Comparison of ENCODE assay signal across 16 mouse cellular contexts in the genomic region with DNA sequence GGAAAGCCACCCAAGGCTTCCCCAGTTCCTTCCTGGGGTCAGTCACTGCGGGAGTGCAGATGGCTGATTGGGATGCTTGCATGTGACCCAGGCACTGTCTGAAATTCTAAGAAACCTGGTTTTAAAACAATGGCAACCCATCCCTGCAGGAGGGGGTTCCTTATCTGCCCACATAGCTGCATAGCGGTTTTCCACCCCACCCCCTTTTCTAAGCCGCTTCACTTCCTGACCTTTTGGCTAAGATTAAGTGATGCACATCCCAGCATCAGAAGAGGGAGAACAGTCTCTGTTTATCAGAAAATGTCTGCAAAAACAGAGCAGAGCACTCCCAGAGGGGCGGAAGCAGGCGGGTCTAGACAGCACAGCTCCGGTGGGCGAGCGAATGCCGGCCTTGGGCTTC. TPM values are rescaled to one million over a fixed set of nuclear protein-coding genes. Genes with fewer than 3 reads are reported as not detected.
DNase-seq lines count a peak whose midpoint lies in the region; ATAC-seq and TF ChIP-seq lines count a peak whose summit lies in the region.
"Had no signal": no experiment of that assay in that cellular context is flagged by ENCODE, and none has a peak within 500 bp of the region (broad histone marks: within the 10 kb centered on the region; RNA-seq: fewer than 3 reads in every experiment).

No protein-coding gene starts in this region.

- H3K4me2 ChIP-seq in forebrain, embryonic 14.5 days (ENCODE audit: low read length): no peak overlapping the region
- no peak overlapping the region for H3K4me2 ChIP-seq in lung, embryonic 14.5 days
- no peak overlapping the region for H3K4me2 ChIP-seq in liver, postnatal 0 days (ENCODE audit: low read depth, low read length)
- H3K4me2 ChIP-seq: embryonic facial prominence, embryonic 13.5 days; hindbrain, embryonic 12.5 days; stomach, embryonic 15.5 days had no signal

- H3K4me1 ChIP-seq in forebrain, embryonic 10.5 days: peaks cover 4% of the 10 kb centered on the region
- no peaks in the 10 kb centered on the region for H3K4me1 ChIP-seq in forebrain, embryonic 14.5 days (ENCODE audit: control insufficient read depth, insufficient read depth, low read length)
- H3K4me1 ChIP-seq in lung, embryonic 14.5 days (ENCODE audit: insufficient read depth): peaks cover 3% of the 10 kb centered on the region; the same call in 1 of the 2 replicates
- H3K4me1 ChIP-seq in liver, postnatal 0 days (ENCODE audit: insufficient read depth): 0 out of 2 replicates have a peak, but pooled peaks cover 12% of the 10 kb centered on the region
- H3K4me1 ChIP-seq: hindbrain, embryonic 12.5 days; stomach, embryonic 15.5 days had no signal

- no peak for TF ChIP-seq CTCF in lung, embryonic 14.5 days (IDR thresholded peaks at IDR 0.05; ENCODE audit: low read depth)
- TF ChIP-seq CTCF in liver, postnatal 0 days (IDR thresholded peaks at IDR 0.05; ENCODE audit: low read depth): no peak

- intact Hi-C loops in left cerebral cortex, postnatal 25 days (cut with DNase I): no loop called here

- 62% methylated on average over 9 of the region's 9 CpGs for WGBS in forebrain, embryonic 10.5 days
- WGBS in forebrain, embryonic 14.5 days: 72% methylated on average over 9 of the region's 9 CpGs
- 44% methylated on average over 9 of the region's 9 CpGs for WGBS in lung, embryonic 14.5 days
- 42% methylated on average over 9 of the region's 9 CpGs for WGBS in liver, postnatal 0 days (ENCODE audit: insufficient replicate concordance)

- no peaks in the 10 kb centered on the region for H3K27me3 ChIP-seq in forebrain, embryonic 10.5 days (ENCODE audit: poor library complexity, severe bottlenecking)
- H3K27me3 ChIP-seq in forebrain, embryonic 14.5 days (replicated peaks; ENCODE audit: control insufficient read depth, insufficient read depth, low read length): no peaks in the 10 kb centered on the region
- no peaks in the 10 kb centered on the region for H3K27me3 ChIP-seq in lung, embryonic 14.5 days (ENCODE audit: insufficient read depth, low read length)
- no peaks in the 10 kb centered on the region for H3K27me3 ChIP-seq in liver, postnatal 0 days (ENCODE audit: insufficient read depth, low read length)
- H3K27me3 ChIP-seq: embryonic facial prominence, embryonic 13.5 days; hindbrain, embryonic 12.5 days; stomach, embryonic 15.5 days had no signal

- H3K9ac ChIP-seq in forebrain, embryonic 14.5 days (ENCODE audit: low read length): no peak overlapping the region
- no peak overlapping the region for H3K9ac ChIP-seq in lung, embryonic 14.5 days
- H3K9ac ChIP-seq in liver, postnatal 0 days (replicated peaks): no peak overlapping the region
- H3K9ac ChIP-seq: embryonic facial prominence, embryonic 13.5 days; hindbrain, embryonic 12.5 days; stomach, embryonic 15.5 days had no signal

- peak; percentile 89 for TF ChIP-seq EP300 in liver, postnatal 0 days (IDR thresholded peaks at IDR 0.05; ENCODE audit: low read depth)

- DNase-seq in forebrain, embryonic 10.5 days (ENCODE audit: extremely low spot score, low spot score): no peak
- no peak for DNase-seq in forebrain, embryonic 14.5 days (ENCODE audit: low spot score)
- peak; percentile 26 for DNase-seq in lung, embryonic 14.5 days
- DNase-seq in lung, postnatal 4 days: no peak
- peak; percentile 99 for DNase-seq in R1 (ENCODE audit: low read depth, low spot score)
- DNase-seq in liver, postnatal 0 days: peak; percentile 28
- no peak for DNase-seq in left cerebral cortex, postnatal 25 days (ENCODE audit: low spot score in 2 of 2)
- DNase-seq: cerebellum, adult 18-20 months; kidney, postnatal 25 days; midbrain, embryonic 14.5 days; right cerebral cortex, postnatal 14 days had no signal

- no peak overlapping the region for H3K4me3 ChIP-seq in forebrain, embryonic 10.5 days
- H3K4me3 ChIP-seq in forebrain, embryonic 14.5 days (ENCODE audit: low read depth, low read length): no peak overlapping the region
- H3K4me3 ChIP-seq in lung, embryonic 14.5 days (ENCODE audit: low read depth, low read length): no peak overlapping the region
- no peak overlapping the region for H3K4me3 ChIP-seq in liver, postnatal 0 days (ENCODE audit: low read depth, low read length)
- H3K4me3 ChIP-seq: embryonic facial prominence, embryonic 13.5 days; hindbrain, embryonic 12.5 days; limb, embryonic 10.5 days; stomach, embryonic 15.5 days had no signal

- no peak for ATAC-seq in forebrain, embryonic 14.5 days
- ATAC-seq in lung, embryonic 14.5 days (ENCODE audit: insufficient read depth): peak; percentile 27
- peak; percentile 82 for ATAC-seq in liver, postnatal 0 days
- no peak for ATAC-seq in granulocyte monocyte progenitor cell, adult 5-6 weeks (replicated peaks; ENCODE audit: poor library complexity, severe bottlenecking)

- no peaks in the 10 kb centered on the region for H3K9me3 ChIP-seq in forebrain, embryonic 10.5 days
- no peaks in the 10 kb centered on the region for H3K9me3 ChIP-seq in forebrain, embryonic 14.5 days (replicated peaks; ENCODE audit: control insufficient read depth, low read length)
- H3K9me3 ChIP-seq in lung, embryonic 14.5 days (ENCODE audit: low read depth, low read length): no peaks in the 10 kb centered on the region
- no peaks in the 10 kb centered on the region for H3K9me3 ChIP-seq in liver, postnatal 0 days (ENCODE audit: low read length)
- H3K9me3 ChIP-seq: embryonic facial prominence, embryonic 13.5 days; hindbrain, embryonic 12.5 days; limb, embryonic 10.5 days; stomach, embryonic 15.5 days had no signal

- 0 out of 2 replicates have a peak overlapping the region, but pooled peaks have one; percentile 15 for H3K27ac ChIP-seq in forebrain, embryonic 10.5 days
- no peak overlapping the region for H3K27ac ChIP-seq in forebrain, embryonic 14.5 days (ENCODE audit: low read depth, low read length)
- H3K27ac ChIP-seq in lung, embryonic 14.5 days (ENCODE audit: low read depth): no peak overlapping the region
- no peak overlapping the region for H3K27ac ChIP-seq in liver, postnatal 0 days (ENCODE audit: low read depth)
- H3K27ac ChIP-seq: embryonic facial prominence, embryonic 13.5 days; hindbrain, embryonic 12.5 days; limb, embryonic 10.5 days; stomach, embryonic 15.5 days had no signal

- peaks cover 54% of the 10 kb centered on the region for H3K36me3 ChIP-seq in forebrain, embryonic 10.5 days (replicated peaks)
- H3K36me3 ChIP-seq in forebrain, embryonic 14.5 days (ENCODE audit: control insufficient read depth, insufficient read depth, low read length): 0 out of 2 replicates have a peak, but pooled peaks cover 11% of the 10 kb centered on the region
- 0 out of 2 replicates have a peak, but pooled peaks cover 7% of the 10 kb centered on the region for H3K36me3 ChIP-seq in lung, embryonic 14.5 days (ENCODE audit: insufficient read depth)
- H3K36me3 ChIP-seq in liver, postnatal 0 days (replicated peaks; ENCODE audit: insufficient read depth, low read length): peaks cover 73% of the 10 kb centered on the region

RNA-seq across cellular contexts. Expression of a gene that starts 38.9 kb away (rescaled TPM):
- polyA plus RNA-seq in forebrain, embryonic 10.5 days (2016; fragmentation: Nextera tagmentation; extraction: Ambion mirVana): 106 and 110 TPM in 2 replicates
- polyA plus RNA-seq in forebrain, embryonic 14.5 days (2014; fragmentation: Nextera tagmentation; extraction: Ambion mirVana): 76.2 and 80.5 TPM in 2 replicates
- polyA plus RNA-seq in lung, embryonic 14.5 days (2014; fragmentation: Nextera tagmentation; extraction: Ambion mirVana): 109 and 110 TPM in 2 replicates
- 25.5 and 28.6 TPM in 2 replicates for polyA plus RNA-seq in liver, postnatal 0 days (2015; fragmentation: Nextera tagmentation; extraction: Ambion mirVana)
- total RNA-seq in left cerebral cortex, postnatal 25 days (2021): 1 to 10 TPM; 3.7 to 4.0 TPM
- 0.70 and 2.6 TPM in 2 replicates for total RNA-seq in granulocyte monocyte progenitor cell, adult 5-6 weeks (2014; fragmentation: Nextera tagmentation)
- 2.1 TPM in 2 replicates for total RNA-seq in granulocyte monocyte progenitor cell, adult 5-6 weeks (2017)

RNA-seq across cellular contexts. Expression of a gene that starts 39.5 kb away (rescaled TPM):
- 1.9 and 2.2 TPM in 2 replicates for polyA plus RNA-seq in forebrain, embryonic 10.5 days (2016; fragmentation: Nextera tagmentation; extraction: Ambion mirVana)
- 0.27 and 0.51 TPM in 2 replicates for polyA plus RNA-seq in forebrain, embryonic 14.5 days (2014; fragmentation: Nextera tagmentation; extraction: Ambion mirVana)
- 0.91 and 1.3 TPM in 2 replicates for polyA plus RNA-seq in lung, embryonic 14.5 days (2014; fragmentation: Nextera tagmentation; extraction: Ambion mirVana)
- 10.7 and 13.0 TPM in 2 replicates for polyA plus RNA-seq in liver, postnatal 0 days (2015; fragmentation: Nextera tagmentation; extraction: Ambion mirVana)
- total RNA-seq in left cerebral cortex, postnatal 25 days (2021): 1 to 10 TPM; 1.1 to 1.5 TPM
- not detected in 2 replicates for total RNA-seq in granulocyte monocyte progenitor cell, adult 5-6 weeks (2014; fragmentation: Nextera tagmentation)
- total RNA-seq in granulocyte monocyte progenitor cell, adult 5-6 weeks (2017): 0.09 and 1.1 TPM in 2 replicates

Comparison
In these comparisons a context has a peak if more than half of its experiments do, and no peak if none do; other contexts are left out.
1. DNase-seq: peak in lung, embryonic 14.5 days (single experiment), R1 (single experiment) and liver, postnatal 0 days (single experiment); none in forebrain, embryonic 10.5 days (single experiment), forebrain, embryonic 14.5 days (single experiment), lung, postnatal 4 days (0 of 2) and left cerebral cortex, postnatal 25 days (0 of 2).
2. ATAC-seq: peak in lung, embryonic 14.5 days (single experiment) and liver, postnatal 0 days (single experiment); none in forebrain, embryonic 14.5 days (single experiment) and granulocyte monocyte progenitor cell, adult 5-6 weeks (single experiment).